Mouse (Mus musculus) liver, postnatal 0 days (tissue): ENCODE measurements around the gene Ranbp2. TPM values are rescaled to one million over a fixed set of nuclear protein-coding genes. Genes with fewer than 3 reads are reported as not detected.

Source experiments
- ATAC-seq: fragments of 200-750 bp; cut with Nextera tagmentation; 2 replicates; pipeline ENCODE4 v1.8.0; 2017; ENCODE audit warnings: mild to moderate bottlenecking, moderate library complexity
- DNase-seq: peaks from one replicate; pipeline ENCODE4 v3.0.0-alpha.2; 2016
- H3K27ac ChIP-seq: fragments of 300-500 bp; sonication (generic); 2 replicates; pipeline ENCODE4 v1.5.1; 2014; ENCODE audit warnings: antibody characterized with exemption, moderate library complexity, mild to moderate bottlenecking, low read depth
- H3K27me3 ChIP-seq: fragments of 300-500 bp; sonication (generic); 2 replicates; pipeline ENCODE4 v1.6.1; 2014; ENCODE audit warnings: low read length, control low read depth, mixed read lengths; ENCODE audit not compliant: insufficient read depth
- H3K36me3 ChIP-seq: fragments of 300-500 bp; sonication (generic); replicated peaks from 2 replicates; pipeline ENCODE4 v1.6.1; 2014; ENCODE audit warnings: mild to moderate bottlenecking, control low read depth, low read length, moderate library complexity, mixed read lengths; ENCODE audit not compliant: insufficient read depth
- H3K4me1 ChIP-seq: fragments of 300-500 bp; sonication (generic); 2 replicates; pipeline ENCODE4 v1.6.1; 2014; ENCODE audit warnings: antibody characterized with exemption, mild to moderate bottlenecking, control low read depth; ENCODE audit not compliant: insufficient read depth
- H3K4me2 ChIP-seq: fragments of 300-500 bp; sonication (generic); 2 replicates; pipeline ENCODE4 v1.6.1; 2014; ENCODE audit warnings: low read depth, mild to moderate bottlenecking, low read length, moderate library complexity, mixed read lengths
- H3K4me3 ChIP-seq: fragments of 300-500 bp; sonication (generic); 2 replicates; pipeline ENCODE4 v1.5.1; 2014; ENCODE audit warnings: low read depth, low read length
- H3K9ac ChIP-seq: fragments of 300-500 bp; sonication (generic); replicated peaks from 2 replicates; pipeline ENCODE4 v1.6.1; 2014; ENCODE audit warnings: mild to moderate bottlenecking, moderate library complexity
- H3K9me3 ChIP-seq: fragments of 300-500 bp; sonication (generic); 2 replicates; pipeline ENCODE4 v1.6.1; 2016; ENCODE audit warnings: mild to moderate bottlenecking, control low read depth, low read length, mixed read lengths
- CTCF ChIP-seq: sonication (generic); IDR thresholded peaks from 2 replicates; pipeline ENCODE4 v1.5.1; 2016; ENCODE audit warnings: antibody characterized with exemption, low read depth
- EP300 ChIP-seq: IDR thresholded peaks from 2 replicates; pipeline ENCODE4 v1.6.1; 2016; ENCODE audit warnings: antibody characterized with exemption, low read depth, mild to moderate bottlenecking
- WGBS: fragments of 180-500 bp; shearing (Covaris S2); extraction: QIAGEN DNeasy Blood & Tissue Kit; methylation state at CpG from one replicate; pipeline ENCODE4 v1.1.7; 2014; ENCODE audit not compliant: insufficient replicate concordance; 5-methylcytosine and 5-hydroxymethylcytosine counted together
- polyA plus RNA-seq: library from polyadenylated mRNA; unstranded; fragments of >200 nt; fragmentation: Nextera tagmentation; extraction: Ambion mirVana; gene quantifications from 2 replicates; pipeline ENCODE4 v1.2.1, GENCODE M21; 2015

The Ranbp2 gene
- polyA plus RNA-seq, 1 experiment from 2014 or later: 9.6 TPM

- no peaks in the 10 kb centered on the region for H3K9me3 ChIP-seq
- no peak overlapping the region for H3K4me3 ChIP-seq
- TF ChIP-seq EP300 (no peak), CTCF (no peak)
- H3K4me1 ChIP-seq: no peaks in the 10 kb centered on the region
- no peak overlapping the region for H3K4me2 ChIP-seq
- no peak for DNase-seq
- H3K27me3 ChIP-seq: no peaks in the 10 kb centered on the region
- no peak overlapping the region for H3K27ac ChIP-seq
- no peak for ATAC-seq
- H3K36me3 ChIP-seq: peaks cover 78% of the 10 kb centered on the region
- H3K9ac ChIP-seq: no peak overlapping the region
- 94% methylated on average over 4 of the region's 4 CpGs for WGBS
Measured at GRCm38 (mm10) chr10:58479954-58480490, 33.3 kb downstream of the Ranbp2 start.

- TF ChIP-seq CTCF (no peak), EP300 (no peak)
- H3K27ac ChIP-seq: no peak overlapping the region
- no peaks in the 10 kb centered on the region for H3K4me1 ChIP-seq
- no peak for DNase-seq
- peaks cover 69% of the 10 kb centered on the region for H3K36me3 ChIP-seq
- no peak for ATAC-seq
- no peak overlapping the region for H3K4me3 ChIP-seq
- no peaks in the 10 kb centered on the region for H3K9me3 ChIP-seq
- H3K4me2 ChIP-seq: no peak overlapping the region
- WGBS: 93% methylated on average over 5 of the region's 5 CpGs
- H3K27me3 ChIP-seq: no peaks in the 10 kb centered on the region
- H3K9ac ChIP-seq: no peak overlapping the region
Measured at GRCm38 (mm10) chr10:58491031-58491430, 44.3 kb downstream of the Ranbp2 start.

GRCm38 (mm10) chr10:58495637-58496036 is 48.9 kb downstream of the Ranbp2 start:
- H3K9me3 ChIP-seq: no peaks in the 10 kb centered on the region
- peaks cover 12% of the 10 kb centered on the region; the same call in 1 of the 2 replicates for H3K4me1 ChIP-seq
- H3K4me2 ChIP-seq: no peak overlapping the region
- DNase-seq: no peak
- H3K36me3 ChIP-seq: peaks cover 40% of the 10 kb centered on the region
- no peak overlapping the region for H3K4me3 ChIP-seq
- no peaks in the 10 kb centered on the region for H3K27me3 ChIP-seq
- TF ChIP-seq CTCF (peak; percentile 33; the same call in 1 of the 2 replicates), EP300 (no peak)
- H3K9ac ChIP-seq: no peak overlapping the region
- H3K27ac ChIP-seq: no peak overlapping the region
- 72% methylated on average over 2 of the region's 2 CpGs for WGBS
- no peak for ATAC-seq

- Histone ChIP-seq H3K4me1 (peaks cover 12% of the 10 kb centered on the region; the same call in 1 of the 2 replicates), H3K36me3 (peaks cover 30% of the 10 kb centered on the region), H3K4me3 (peak overlapping the region; percentile 66; the same call in 1 of the 2 replicates), H3K27ac (peak overlapping the region; percentile 79), H3K27me3 (no peaks in the 10 kb centered on the region), H3K9me3 (no peaks in the 10 kb centered on the region), H3K9ac (no peak overlapping the region; the same call in 1 of the 2 replicates), H3K4me2 (peak overlapping the region; percentile 75)
- no peak for ATAC-seq
- no peak for DNase-seq
- no peak for TF ChIP-seq CTCF
- no peak for TF ChIP-seq EP300
Measured at GRCm38 (mm10) chr10:58496732-58497131, 50.0 kb downstream of the Ranbp2 start.

- H3K27ac ChIP-seq: peak within 1 kb of the TSS; percentile 79
- peak within 1 kb of the TSS; percentile 75 for H3K4me2 ChIP-seq
- H3K4me1 ChIP-seq: peaks cover 12% of the 10 kb centered on the region; the same call in 1 of the 2 replicates
- TF ChIP-seq EP300 (no peak), CTCF (peak; percentile 64)
- H3K4me3 ChIP-seq: peak within 1 kb of the TSS; percentile 66
- DNase-seq (peak; percentile 95), ATAC-seq (peak; percentile 99)
- peak within 1 kb of the TSS; percentile 46 for H3K9ac ChIP-seq
- 3% methylated on average over 50 of the region's 50 CpGs for WGBS
- H3K36me3 ChIP-seq: peaks cover 21% of the 10 kb centered on the region
- H3K27me3 ChIP-seq: no peaks in the 10 kb centered on the region
- H3K9me3 ChIP-seq: no peaks in the 10 kb centered on the region
Measured at GRCm38 (mm10) chr10:58497320-58498284, 50.9 kb downstream of the Ranbp2 start, which contains the start of gene Ccdc138. Ccdc138 (plus strand) TSS chr10:58497948.

- DNase-seq: no peak
- peak overlapping the region; percentile 79 for H3K27ac ChIP-seq
- H3K9me3 ChIP-seq: no peaks in the 10 kb centered on the region
- WGBS: 51% methylated on average over 2 of the region's 2 CpGs
- H3K4me1 ChIP-seq: peaks cover 12% of the 10 kb centered on the region; the same call in 1 of the 2 replicates
- peak overlapping the region; percentile 46 for H3K9ac ChIP-seq
- TF ChIP-seq CTCF (no peak), EP300 (no peak)
- H3K27me3 ChIP-seq: no peaks in the 10 kb centered on the region
- peak overlapping the region; percentile 66 for H3K4me3 ChIP-seq
- ATAC-seq: no peak
- H3K36me3 ChIP-seq: peaks cover 12% of the 10 kb centered on the region
- peak overlapping the region; percentile 75 for H3K4me2 ChIP-seq
Measured at GRCm38 (mm10) chr10:58498516-58498915, 51.8 kb downstream of the Ranbp2 start.
